Mouse (Mus musculus) G1E (cell line): ENCODE measurements at regions not wholly inside any gene's neighbourhood (a gene's known extent, or its start where the extent isn't known, plus 50 kb on each side); places are given as distances from the start of the nearest gene placed in this dataset.

Experiments
- CTCF ChIP-seq: IDR thresholded peaks from 2 replicates; pipeline ENCODE4 v1.5.1; 2012; ENCODE audit warnings: low read depth, low read length, inconsistent platforms, mixed read lengths
- GATA2 ChIP-seq: IDR thresholded peaks from 2 replicates; pipeline ENCODE4 v1.6.1; 2012; ENCODE audit warnings: low read depth, low read length, inconsistent platforms, borderline replicate concordance
- TAL1 ChIP-seq: conservative IDR thresholded peaks from 2 replicates; pipeline ENCODE4 v1.6.1; 2012; ENCODE audit warnings: low read depth, low read length, inconsistent platforms, mixed read lengths

DNA sequence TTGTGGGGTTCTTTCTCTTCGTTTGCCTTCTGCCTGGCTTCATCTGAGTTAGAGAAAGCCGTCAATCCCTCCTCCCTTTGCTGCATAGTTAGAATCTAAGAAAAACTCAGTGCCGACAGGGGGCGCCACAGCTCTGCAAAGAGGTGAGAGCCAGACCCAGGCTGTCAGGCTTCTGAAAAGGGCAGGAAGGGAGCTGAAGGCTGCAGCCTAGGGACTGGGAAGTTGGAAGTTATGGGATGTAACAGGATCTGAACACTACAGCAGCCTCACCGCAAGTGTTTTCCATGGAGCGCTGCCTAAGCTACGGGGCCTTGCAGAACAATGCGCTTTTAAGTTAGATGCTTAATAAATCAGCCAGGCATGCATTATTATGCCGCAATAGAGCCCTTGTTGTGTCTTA, 379.7 kb downstream of the Slc4a3 start:
- TF ChIP-seq CTCF (no peak), TAL1 (no peak), GATA2 (no peak)
